Mouse (Mus musculus): ENCODE results near the gene Gm49378.
A peak's percentile ranks its signal among the peaks of the same experiment; 100 is the strongest.

Gene Gm49378

GRCm38 (mm10) chr14:55628077-55628827, 9.4 kb downstream of the Gm49378 start:
- no peak for DNase-seq

GRCm38 (mm10) chr14:55618486-55619195, 19.1 kb downstream of the Gm49378 start:
- DNase-seq = no peak

- DNase-seq = peak; percentile 35
Observed at GRCm38 (mm10) chr14:55617822-55618221, 19.9 kb downstream of the Gm49378 start, which contains the start of gene Rec8. TSS of gene Rec8 (plus strand) at chr14:55618037.

GRCm38 (mm10) chr14:55616844-55617243, 20.9 kb downstream of the Gm49378 start:
- DNase-seq = no peak

GRCm38 (mm10) chr14:55615876-55616275, 21.8 kb downstream of the Gm49378 start:
- DNase-seq = no peak

GRCm38 (mm10) chr14:55614565-55615178, 23.0 kb downstream of the Gm49378 start:
- DNase-seq = no peak

- no peak for DNase-seq
Observed at GRCm38 (mm10) chr14:55613346-55613745, 24.3 kb downstream of the Gm49378 start.

- no peak for DNase-seq
Observed at GRCm38 (mm10) chr14:55608339-55608738, 29.4 kb downstream of the Gm49378 start.

GRCm38 (mm10) chr14:55605743-55606459, 31.8 kb downstream of the Gm49378 start:
- no peak for DNase-seq

GRCm38 (mm10) chr14:55604823-55605222, 32.9 kb downstream of the Gm49378 start:
- DNase-seq = no peak

GRCm38 (mm10) chr14:55603633-55604576, 33.8 kb downstream of the Gm49378 start:
- DNase-seq = peak; percentile 94

GRCm38 (mm10) chr14:55603271-55603632, 34.4 kb downstream of the Gm49378 start, which contains the start of gene Irf9:
TSS of gene Irf9 (plus strand) at chr14:55603571.
- no peak for DNase-seq

- no peak for DNase-seq
Observed at GRCm38 (mm10) chr14:55598521-55599390, 38.9 kb downstream of the Gm49378 start.

GRCm38 (mm10) chr14:55596036-55596690, 41.5 kb downstream of the Gm49378 start:
- DNase-seq = no peak

GRCm38 (mm10) chr14:55592226-55592625, 45.5 kb downstream of the Gm49378 start:
- DNase-seq = no peak

- peak; percentile 95 for DNase-seq
Observed at GRCm38 (mm10) chr14:55591331-55591891, 46.3 kb downstream of the Gm49378 start, which contains the start of gene Rnf31. TSS of gene Rnf31 (plus strand) at chr14:55591708.

- DNase-seq = peak; percentile 94
Observed at GRCm38 (mm10) chr14:55590748-55591330, 46.9 kb downstream of the Gm49378 start, which contains the start of gene Psme2. TSS of gene Psme2 (minus strand) at chr14:55591113.

- DNase-seq = no peak
Observed at GRCm38 (mm10) chr14:55589771-55590448, 47.8 kb downstream of the Gm49378 start.

GRCm38 (mm10) chr14:55589271-55589670, 48.4 kb downstream of the Gm49378 start:
- no peak for DNase-seq
